Mouse (Mus musculus) monocyte, adult 5-6 weeks (primary cell): ENCODE results near the gene Arhgap22. TPM values are rescaled to one million over a fixed set of nuclear protein-coding genes. Genes with fewer than 3 reads are reported as not detected.

Source experiments
- ATAC-seq: fragments of 153-309, 156-312 bp; replicated peaks from 2 replicates; pipeline ENCODE4 v1.8.0; 2017; ENCODE audit warnings: mild to moderate bottlenecking; ENCODE audit not compliant: low TSS enrichment, insufficient number of reproducible peaks, severe bottlenecking, poor library complexity, low FRiP score
- total RNA-seq: library from RNA; stranded (forward); fragments of 200-1000, 200-491, 200-594 nt; gene quantifications from 3 replicates; pipeline ENCODE4 v1.2.3, GENCODE M21; 2017

Gene Arhgap22
- total RNA-seq, 1 experiment from 2014 or later: 1.6 TPM

- ATAC-seq: no peak
Observed at GRCm38 (mm10) chr14:33250956-33251745, 37.3 kb downstream of the Arhgap22 start.

GRCm38 (mm10) chr14:33258256-33258655, 44.4 kb downstream of the Arhgap22 start:
- no peak for ATAC-seq

GRCm38 (mm10) chr14:33260131-33260530, 46.3 kb downstream of the Arhgap22 start:
- ATAC-seq: no peak

GRCm38 (mm10) chr14:33264795-33265194, 51.0 kb downstream of the Arhgap22 start:
- ATAC-seq: no peak

GRCm38 (mm10) chr14:33276240-33276639, 62.4 kb downstream of the Arhgap22 start:
- ATAC-seq: no peak

GRCm38 (mm10) chr14:33278374-33278773, 64.5 kb downstream of the Arhgap22 start:
- no peak for ATAC-seq

GRCm38 (mm10) chr14:33280921-33281320, 67.1 kb downstream of the Arhgap22 start:
- ATAC-seq: no peak

GRCm38 (mm10) chr14:33282447-33282846, 68.6 kb downstream of the Arhgap22 start:
- ATAC-seq: no peak

- no peak for ATAC-seq
Observed at GRCm38 (mm10) chr14:33287920-33288319, 74.1 kb downstream of the Arhgap22 start.

- ATAC-seq: no peak
Observed at GRCm38 (mm10) chr14:33290038-33290437, 76.2 kb downstream of the Arhgap22 start.

GRCm38 (mm10) chr14:33294488-33294887, 80.7 kb downstream of the Arhgap22 start:
- no peak for ATAC-seq

- ATAC-seq: no peak
Observed at GRCm38 (mm10) chr14:33296698-33297341, 83.0 kb downstream of the Arhgap22 start.

GRCm38 (mm10) chr14:33300591-33300990, 86.8 kb downstream of the Arhgap22 start:
- ATAC-seq: no peak

- peak; percentile 75; the same call in 1 of the 2 replicates for ATAC-seq
Observed at GRCm38 (mm10) chr14:33303348-33303819, 89.6 kb downstream of the Arhgap22 start.

GRCm38 (mm10) chr14:33305645-33306281, 91.9 kb downstream of the Arhgap22 start:
- ATAC-seq: no peak

- ATAC-seq: no peak
Observed at GRCm38 (mm10) chr14:33310719-33311118, 96.9 kb downstream of the Arhgap22 start.

GRCm38 (mm10) chr14:33312309-33312708, 98.5 kb downstream of the Arhgap22 start:
- ATAC-seq: no peak

GRCm38 (mm10) chr14:33313624-33314023, 99.8 kb downstream of the Arhgap22 start:
- ATAC-seq: peak; percentile 76

- no peak for ATAC-seq
Observed at GRCm38 (mm10) chr14:33314160-33314559, 100.3 kb downstream of the Arhgap22 start.
